Mouse (Mus musculus) lung, adult 2 months (tissue): ENCODE data around the gene Cd3g. TPM values are rescaled to one million over a fixed set of nuclear protein-coding genes. Genes with fewer than 3 reads are reported as not detected.

Experiments used
- DNase-seq: peaks from one replicate; pipeline ENCODE4 v3.0.0; 2022
- H3K4me1 ChIP-seq: fragments of 200-500 bp; 2 replicates; pipeline ENCODE4 v1.6.1; 2011; ENCODE audit warnings: low read length; ENCODE audit not compliant: control insufficient read depth, insufficient read depth
- H3K4me3 ChIP-seq: fragments of 200-500 bp; replicated peaks from 2 replicates; pipeline ENCODE3; 2011; ENCODE audit warnings: low read depth, mild to moderate bottlenecking, control low read depth, low read length; ENCODE audit errors: extremely low read depth
- CTCF ChIP-seq: fragments of 200-500 bp; IDR thresholded peaks from 2 replicates; pipeline ENCODE4 v1.5.1; 2011; ENCODE audit warnings: mild to moderate bottlenecking, low read length, control low read depth; ENCODE audit not compliant: insufficient read depth
- POLR2A ChIP-seq: fragments of 200-500 bp; IDR thresholded peaks from 2 replicates; pipeline ENCODE4 v1.6.1; 2011; ENCODE audit warnings: low read depth, mild to moderate bottlenecking, control low read depth, low read length, borderline replicate concordance; ENCODE audit errors: extremely low read depth
- WGBS: fragments of 180-500 bp; shearing (Covaris S2); methylation state at CpG from one replicate; pipeline ENCODE4 v1.1.7; 2018; 5-methylcytosine and 5-hydroxymethylcytosine counted together
- polyA plus RNA-seq: library from polyadenylated mRNA; depleted of rRNA; stranded (reverse); fragments of >200 nt; gene quantifications from 2 replicates; pipeline ENCODE4 v1.2.3, GENCODE M21; 2012

Gene Cd3g
- polyA plus RNA-seq, 1 experiment, result 2.3 TPM

GRCm38 (mm10) chr9:45008342-45008741, 28.1 kb upstream of the Cd3g start:
- no peak for DNase-seq
- no peak for TF ChIP-seq POLR2A
- no peak for TF ChIP-seq CTCF
- no peak overlapping the region for H3K4me3 ChIP-seq
- 70% methylated on average over 4 of the region's 4 CpGs for WGBS
- no peaks in the 10 kb centered on the region for H3K4me1 ChIP-seq

GRCm38 (mm10) chr9:45007404-45007803, 27.2 kb upstream of the Cd3g start:
- DNase-seq, result no peak
- H3K4me1 ChIP-seq, result no peaks in the 10 kb centered on the region
- H3K4me3 ChIP-seq, result no peak overlapping the region
- TF ChIP-seq POLR2A (no peak), CTCF (no peak)
- 62% methylated on average over 12 of the region's 12 CpGs for WGBS

- TF ChIP-seq CTCF (no peak), POLR2A (no peak)
- Histone ChIP-seq H3K4me1 (no peaks in the 10 kb centered on the region), H3K4me3 (no peak overlapping the region)
- WGBS, result 61% methylated on average over 3 of the region's 3 CpGs
- DNase-seq, result no peak
Observed at GRCm38 (mm10) chr9:45000249-45000648, 20.0 kb upstream of the Cd3g start.

- no peak for DNase-seq
- TF ChIP-seq POLR2A (no peak), CTCF (no peak)
- WGBS, result 76% methylated on average over 5 of the region's 5 CpGs
- H3K4me1 ChIP-seq, result no peaks in the 10 kb centered on the region
- no peak overlapping the region for H3K4me3 ChIP-seq
Observed at GRCm38 (mm10) chr9:44999776-45000175, 19.5 kb upstream of the Cd3g start.

- 58% methylated on average over 6 of the region's 6 CpGs for WGBS
- H3K4me3 ChIP-seq, result no peak overlapping the region
- H3K4me1 ChIP-seq, result no peaks in the 10 kb centered on the region
- no peak for TF ChIP-seq CTCF
- no peak for TF ChIP-seq POLR2A
- DNase-seq, result no peak
Observed at GRCm38 (mm10) chr9:44999171-44999570, 18.9 kb upstream of the Cd3g start.

- WGBS, result 59% methylated on average over 11 of the region's 11 CpGs
- H3K4me3 ChIP-seq, result no peak overlapping the region
- H3K4me1 ChIP-seq, result no peaks in the 10 kb centered on the region
- no peak for DNase-seq
- TF ChIP-seq POLR2A (no peak), CTCF (no peak)
Observed at GRCm38 (mm10) chr9:44998138-44998537, 17.9 kb upstream of the Cd3g start.

- TF ChIP-seq CTCF (no peak), POLR2A (no peak)
- H3K4me1 ChIP-seq, result no peaks in the 10 kb centered on the region
- H3K4me3 ChIP-seq, result no peak overlapping the region
- 89% methylated on average over 7 of the region's 7 CpGs for WGBS
- DNase-seq, result no peak
Observed at GRCm38 (mm10) chr9:44996590-44996989, 16.4 kb upstream of the Cd3g start.

GRCm38 (mm10) chr9:44994962-44995361, 14.7 kb upstream of the Cd3g start:
- no peak for DNase-seq
- 69% methylated on average over 4 of the region's 4 CpGs for WGBS
- TF ChIP-seq POLR2A, result no peak
- TF ChIP-seq CTCF, result no peak

GRCm38 (mm10) chr9:44993268-44993667, 13.0 kb upstream of the Cd3g start:
- no peak for TF ChIP-seq POLR2A
- TF ChIP-seq CTCF, result no peak
- 70% methylated on average over 2 of the region's 2 CpGs for WGBS
- no peak overlapping the region for H3K4me3 ChIP-seq
- H3K4me1 ChIP-seq, result no peaks in the 10 kb centered on the region
- DNase-seq, result no peak

More at GRCm38 (mm10) chr9:44994962-44995361, 14.7 kb upstream of the Cd3g start:
- Histone ChIP-seq H3K4me1 (no peaks in the 10 kb centered on the region), H3K4me3 (no peak overlapping the region)

- TF ChIP-seq POLR2A (no peak), CTCF (no peak)
- DNase-seq, result no peak
Observed at GRCm38 (mm10) chr9:44992271-44992670, 12.0 kb upstream of the Cd3g start.

More at GRCm38 (mm10) chr9:44992271-44992670, 12.0 kb upstream of the Cd3g start:
- H3K4me3 ChIP-seq, result no peak overlapping the region
- no peaks in the 10 kb centered on the region for H3K4me1 ChIP-seq
